Mouse (Mus musculus): ENCODE results near the gene Ninj1.

The Ninj1 gene

GRCm38 (mm10) chr13:49187288-49188218, at the start of gene Ninj1:
Gene Ninj1, plus strand, starts transcription at chr13:49187485.
- DNase-seq: peak; percentile 89 to 92

- DNase-seq: no peak
Observed at GRCm38 (mm10) chr13:49140567-49140966, 46.7 kb upstream of the Ninj1 start.

GRCm38 (mm10) chr13:49142396-49142795, 44.9 kb upstream of the Ninj1 start:
- DNase-seq: no peak

- DNase-seq: no peak
Observed at GRCm38 (mm10) chr13:49143323-49143722, 44.0 kb upstream of the Ninj1 start.

GRCm38 (mm10) chr13:49144451-49144850, 42.8 kb upstream of the Ninj1 start:
- peak; percentile 84 to 87 for DNase-seq

- DNase-seq: peak; percentile 48 to 59
Observed at GRCm38 (mm10) chr13:49145396-49145795, 41.9 kb upstream of the Ninj1 start.

GRCm38 (mm10) chr13:49146040-49146697, 41.1 kb upstream of the Ninj1 start:
- no peak for DNase-seq

GRCm38 (mm10) chr13:49146698-49147006, 40.6 kb upstream of the Ninj1 start:
- peak; percentile 52 to 62 for DNase-seq

- peak; percentile 76 to 81 for DNase-seq
Observed at GRCm38 (mm10) chr13:49147007-49147857, 40.1 kb upstream of the Ninj1 start.

- DNase-seq: peak; percentile 91 to 94
Observed at GRCm38 (mm10) chr13:49147858-49148226, 39.4 kb upstream of the Ninj1 start, which contains the start of gene Wnk2. Gene Wnk2, minus strand, starts transcription at chr13:49148014.

- DNase-seq: no peak
Observed at GRCm38 (mm10) chr13:49148687-49149086, 38.6 kb upstream of the Ninj1 start.

- DNase-seq: no peak
Observed at GRCm38 (mm10) chr13:49154028-49154427, 33.3 kb upstream of the Ninj1 start.

- no peak for DNase-seq
Observed at GRCm38 (mm10) chr13:49154621-49155020, 32.7 kb upstream of the Ninj1 start.

- DNase-seq: peak; percentile 51 to 63
Observed at GRCm38 (mm10) chr13:49156645-49157044, 30.6 kb upstream of the Ninj1 start.

- no peak for DNase-seq
Observed at GRCm38 (mm10) chr13:49158040-49158713, 29.1 kb upstream of the Ninj1 start.

GRCm38 (mm10) chr13:49161236-49161635, 26.0 kb upstream of the Ninj1 start:
- DNase-seq: no peak

GRCm38 (mm10) chr13:49162722-49163121, 24.6 kb upstream of the Ninj1 start:
- DNase-seq: no peak

GRCm38 (mm10) chr13:49163645-49164044, 23.6 kb upstream of the Ninj1 start:
- no peak for DNase-seq

- DNase-seq: no peak
Observed at GRCm38 (mm10) chr13:49167081-49167480, 20.2 kb upstream of the Ninj1 start.

GRCm38 (mm10) chr13:49169448-49170207, 17.7 kb upstream of the Ninj1 start:
- peak; percentile 98 to 100 for DNase-seq

GRCm38 (mm10) chr13:49170623-49171022, 16.7 kb upstream of the Ninj1 start:
- DNase-seq: no peak

GRCm38 (mm10) chr13:49171729-49172128, 15.6 kb upstream of the Ninj1 start:
- DNase-seq: no peak
